Mouse (Mus musculus) brown adipose tissue, adult 24 weeks (tissue): ENCODE results near the gene Fam81a. TPM values are rescaled to one million over a fixed set of nuclear protein-coding genes. Genes with fewer than 3 reads are reported as not detected.

ENCODE experiments used
- H3K27ac ChIP-seq: fragments of 200-500 bp; replicated peaks from 2 replicates; pipeline ENCODE4 v1.5.1; 2012; ENCODE audit warnings: low read depth, mild to moderate bottlenecking, low read length
- H3K4me1 ChIP-seq: fragments of 200-500 bp; 2 replicates; pipeline ENCODE4 v1.6.1; 2012; ENCODE audit warnings: low read length, mixed read lengths; ENCODE audit not compliant: control insufficient read depth, insufficient read depth, insufficient read length
- H3K4me3 ChIP-seq: fragments of 200-500 bp; 2 replicates; pipeline ENCODE4 v1.5.1; 2012; ENCODE audit warnings: low read depth, mild to moderate bottlenecking, low read length, moderate library complexity; ENCODE audit not compliant: insufficient read depth
- polyA plus RNA-seq: library from polyadenylated mRNA; stranded (reverse); fragments of >200 nt; gene quantifications from 2 replicates; pipeline ENCODE4 v1.2.4, GENCODE M21; 2012; ENCODE audit not compliant: missing spikeins, insufficient read depth, insufficient read length

The Fam81a gene
- not detected in 2 replicates for polyA plus RNA-seq

DNA sequence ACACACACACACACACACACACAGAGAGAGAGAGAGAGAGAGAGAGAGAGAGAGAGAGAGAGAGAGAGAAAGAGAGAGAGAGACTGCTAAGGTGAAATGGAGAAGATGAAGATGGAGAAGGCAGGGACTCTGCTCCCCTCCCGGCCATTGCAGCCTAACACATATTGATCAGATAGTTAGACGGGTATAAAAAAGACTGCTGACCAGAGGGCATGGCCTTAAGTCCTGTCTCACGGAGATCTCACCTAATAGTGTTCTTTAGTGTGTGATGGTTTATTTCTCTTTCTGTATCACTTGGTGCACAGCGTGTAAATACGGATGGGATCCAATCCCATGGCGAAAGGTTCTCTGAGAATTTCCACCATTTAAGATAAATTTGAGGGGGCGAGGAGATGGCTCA, at the start of gene Fam81a:
Fam81a (minus strand) TSS at position 101 of the 400 bp plus-strand sequence.
- H3K4me3 ChIP-seq = peak within 1 kb of the TSS; percentile 44
- H3K4me1 ChIP-seq = no peaks in the 10 kb centered on the region
- no peak within 1 kb of the TSS for H3K27ac ChIP-seq

DNA sequence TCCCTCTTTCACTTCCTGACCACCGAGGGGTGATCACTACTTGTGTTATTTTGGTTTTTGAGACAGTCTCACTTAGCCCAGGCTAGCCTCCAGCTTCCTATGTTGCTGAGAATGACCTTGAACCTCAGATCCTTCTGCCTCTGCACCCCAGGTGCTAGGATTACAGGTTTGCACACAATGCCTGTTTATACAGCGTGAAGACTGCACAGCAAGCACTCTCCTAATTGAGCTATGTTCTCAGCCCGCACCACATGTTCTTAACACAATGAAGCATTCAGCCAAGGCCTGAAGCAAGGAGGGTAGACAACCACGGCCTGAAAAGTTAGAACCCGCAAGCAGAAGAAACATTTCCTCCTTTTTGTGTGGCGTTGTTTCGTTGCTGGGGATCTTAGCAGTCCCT, 40.3 kb upstream of the Fam81a start:
- Histone ChIP-seq H3K4me1 (no peaks in the 10 kb centered on the region), H3K27ac (no peak overlapping the region), H3K4me3 (no peak overlapping the region)

GRCm38 (mm10) chr9:70181719-70182118, 39.4 kb upstream of the Fam81a start:
- Histone ChIP-seq H3K4me3 (no peak overlapping the region), H3K4me1 (no peaks in the 10 kb centered on the region), H3K27ac (no peak overlapping the region)

DNA sequence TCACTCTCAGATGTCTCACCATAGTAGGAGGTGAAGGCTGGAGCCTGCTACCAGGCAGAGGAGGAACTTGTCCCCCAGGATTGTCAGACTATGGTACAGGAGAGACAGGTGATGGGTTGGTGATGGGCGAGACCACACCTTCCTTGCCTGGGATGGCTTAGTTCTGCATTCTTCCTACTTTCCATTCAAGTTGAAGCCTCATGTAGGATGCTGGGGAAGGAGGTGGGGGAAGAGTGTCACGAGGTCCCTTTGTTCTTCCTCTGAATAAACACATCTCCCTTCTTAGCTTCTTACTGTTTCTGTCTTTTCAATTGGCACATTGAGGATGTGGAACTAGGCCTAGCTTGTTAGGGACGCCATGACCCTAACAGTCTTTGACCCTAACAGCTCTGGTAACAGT, 33.9 kb upstream of the Fam81a start:
- H3K4me3 ChIP-seq = no peak overlapping the region
- no peaks in the 10 kb centered on the region for H3K4me1 ChIP-seq

GRCm38 (mm10) chr9:70174896-70175295, 32.5 kb upstream of the Fam81a start:
- Histone ChIP-seq H3K4me1 (no peaks in the 10 kb centered on the region), H3K4me3 (no peak overlapping the region)

More for the DNA sequence above, 33.9 kb upstream of the Fam81a start:
- no peak overlapping the region for H3K27ac ChIP-seq

GRCm38 (mm10) chr9:70174291-70174848, 32.0 kb upstream of the Fam81a start:
- H3K4me3 ChIP-seq = no peak overlapping the region
- H3K4me1 ChIP-seq = no peaks in the 10 kb centered on the region
- no peak overlapping the region for H3K27ac ChIP-seq

More at GRCm38 (mm10) chr9:70174896-70175295, 32.5 kb upstream of the Fam81a start:
- no peak overlapping the region for H3K27ac ChIP-seq

GRCm38 (mm10) chr9:70168973-70169372, 26.6 kb upstream of the Fam81a start:
- H3K27ac ChIP-seq = no peak overlapping the region
- no peak overlapping the region for H3K4me3 ChIP-seq
- no peaks in the 10 kb centered on the region for H3K4me1 ChIP-seq

GRCm38 (mm10) chr9:70160071-70160470, 17.7 kb upstream of the Fam81a start:
- H3K4me3 ChIP-seq = no peak overlapping the region
- H3K27ac ChIP-seq = no peak overlapping the region

DNA sequence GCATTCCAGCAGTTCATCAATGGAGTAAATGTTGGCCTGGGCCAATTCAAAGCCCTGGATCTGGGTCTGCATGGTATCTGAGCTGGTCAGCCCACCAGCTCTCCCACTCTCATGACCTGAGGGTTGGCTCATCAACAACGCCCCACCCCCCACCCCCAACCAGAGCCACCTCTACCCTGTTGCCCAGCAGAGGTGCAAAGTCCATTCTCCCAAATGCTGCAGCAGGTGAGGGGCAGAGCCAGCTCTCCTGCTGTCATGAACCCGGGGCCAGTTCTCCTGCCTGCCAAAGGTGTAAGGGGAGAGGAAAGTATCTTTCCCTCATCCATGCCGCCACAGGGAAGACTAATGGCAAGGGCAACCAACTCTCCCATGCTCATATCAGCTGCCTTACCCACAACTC, 5.3 kb upstream of the Fam81a start:
- no peak overlapping the region for H3K4me3 ChIP-seq
- H3K4me1 ChIP-seq = no peaks in the 10 kb centered on the region
- H3K27ac ChIP-seq = no peak overlapping the region

More at GRCm38 (mm10) chr9:70160071-70160470, 17.7 kb upstream of the Fam81a start:
- H3K4me1 ChIP-seq = no peaks in the 10 kb centered on the region

GRCm38 (mm10) chr9:70145426-70145825, 3.1 kb upstream of the Fam81a start:
- Histone ChIP-seq H3K4me1 (no peaks in the 10 kb centered on the region), H3K4me3 (no peak overlapping the region), H3K27ac (no peak overlapping the region)

DNA sequence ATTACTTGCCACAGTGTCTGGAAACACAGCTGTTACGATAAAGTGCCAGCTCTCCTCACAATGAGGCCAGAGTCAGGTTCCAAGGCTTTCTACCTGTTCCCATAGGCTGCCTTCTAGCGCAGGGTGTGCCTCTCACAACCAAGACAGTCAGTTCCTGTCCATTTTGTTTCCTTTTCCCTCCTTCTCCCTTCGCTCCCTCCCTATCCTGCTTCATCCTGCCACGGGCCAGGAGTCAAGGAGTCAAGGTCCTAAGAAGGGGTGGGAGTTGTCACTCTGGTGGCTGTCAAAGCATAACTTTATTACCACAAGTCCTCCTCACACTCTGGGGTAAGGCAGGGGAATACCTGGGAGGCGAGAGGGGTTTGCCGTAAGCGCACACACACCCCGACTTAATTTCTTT, 966 bp upstream of the Fam81a start:
- H3K27ac ChIP-seq = no peak overlapping the region
- H3K4me1 ChIP-seq = no peaks in the 10 kb centered on the region
- no peak overlapping the region for H3K4me3 ChIP-seq

DNA sequence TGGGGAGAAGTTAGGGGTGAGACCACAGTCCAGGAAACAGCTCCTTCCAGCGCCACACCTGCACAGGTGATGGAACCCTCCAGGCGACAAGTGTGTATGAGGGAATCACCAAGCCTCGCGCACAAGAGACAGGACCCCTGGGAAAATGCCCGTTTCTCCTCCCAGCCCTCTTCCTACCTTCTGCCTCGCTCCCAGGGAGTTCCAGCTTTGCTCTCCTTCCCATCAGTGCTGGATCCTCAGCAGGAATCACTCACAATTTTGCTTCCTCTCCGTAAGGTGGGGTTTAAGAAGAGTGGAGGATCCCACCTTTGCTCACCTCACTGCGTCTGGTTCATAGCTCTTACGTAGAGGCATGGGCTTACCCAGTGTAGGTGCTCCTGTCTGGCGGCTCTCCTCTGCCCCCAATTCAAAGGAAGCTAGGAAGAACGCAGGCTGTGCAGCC, 454 bp downstream of the Fam81a start:
- H3K4me3 ChIP-seq = peak overlapping the region; percentile 44
- no peak overlapping the region for H3K27ac ChIP-seq
- H3K4me1 ChIP-seq = no peaks in the 10 kb centered on the region

DNA sequence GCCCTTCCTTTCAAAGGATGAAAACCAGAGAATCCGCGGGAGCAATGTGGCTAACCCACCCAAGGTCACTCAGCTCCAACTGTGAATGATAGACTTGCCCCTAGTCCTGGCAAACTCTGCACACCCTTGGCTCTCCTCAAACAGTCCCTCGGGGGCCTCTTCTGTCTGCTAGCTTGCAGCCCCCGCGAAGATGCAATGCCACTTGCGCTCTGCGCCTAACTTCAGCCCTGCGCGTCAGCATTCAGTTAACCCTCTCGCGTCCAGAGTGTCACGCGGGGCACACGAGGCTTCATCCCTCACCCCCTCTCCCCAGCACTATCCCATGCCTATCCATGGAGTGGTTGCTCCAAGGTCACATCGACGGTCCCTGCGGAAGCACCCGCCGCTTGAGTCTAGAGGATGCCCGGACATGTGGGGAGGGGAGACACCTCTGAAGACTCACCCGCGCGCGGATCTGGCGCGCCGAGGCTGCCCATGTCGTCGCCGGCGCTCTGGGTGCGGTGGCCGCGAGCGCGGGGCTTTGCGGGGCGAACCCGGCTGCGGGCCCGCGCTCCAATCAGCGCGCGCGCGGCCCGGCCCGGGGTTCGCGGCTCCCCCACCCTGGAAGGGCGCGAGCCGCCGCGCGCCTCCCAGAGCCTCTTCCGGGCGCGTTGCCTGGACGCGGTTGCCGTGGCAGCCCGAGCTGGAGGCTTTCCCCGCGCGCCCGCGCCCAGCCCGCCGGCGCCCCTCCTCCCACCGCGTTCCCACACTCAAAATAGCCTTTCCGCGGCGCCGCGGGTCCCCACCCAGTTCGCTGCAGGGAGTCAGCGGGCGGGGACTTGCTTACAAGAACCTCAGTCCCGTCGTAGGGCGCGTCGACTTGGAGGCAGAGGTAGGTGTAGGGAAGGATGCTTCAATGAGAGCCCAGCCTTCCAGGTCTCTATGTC, 1.2 kb downstream of the Fam81a start:
- Histone ChIP-seq H3K4me3 (peak overlapping the region; percentile 44), H3K4me1 (no peaks in the 10 kb centered on the region), H3K27ac (no peak overlapping the region)

GRCm38 (mm10) chr9:70140340-70140739, 2.0 kb downstream of the Fam81a start:
- Histone ChIP-seq H3K4me3 (no peak overlapping the region), H3K27ac (no peak overlapping the region), H3K4me1 (no peaks in the 10 kb centered on the region)

DNA sequence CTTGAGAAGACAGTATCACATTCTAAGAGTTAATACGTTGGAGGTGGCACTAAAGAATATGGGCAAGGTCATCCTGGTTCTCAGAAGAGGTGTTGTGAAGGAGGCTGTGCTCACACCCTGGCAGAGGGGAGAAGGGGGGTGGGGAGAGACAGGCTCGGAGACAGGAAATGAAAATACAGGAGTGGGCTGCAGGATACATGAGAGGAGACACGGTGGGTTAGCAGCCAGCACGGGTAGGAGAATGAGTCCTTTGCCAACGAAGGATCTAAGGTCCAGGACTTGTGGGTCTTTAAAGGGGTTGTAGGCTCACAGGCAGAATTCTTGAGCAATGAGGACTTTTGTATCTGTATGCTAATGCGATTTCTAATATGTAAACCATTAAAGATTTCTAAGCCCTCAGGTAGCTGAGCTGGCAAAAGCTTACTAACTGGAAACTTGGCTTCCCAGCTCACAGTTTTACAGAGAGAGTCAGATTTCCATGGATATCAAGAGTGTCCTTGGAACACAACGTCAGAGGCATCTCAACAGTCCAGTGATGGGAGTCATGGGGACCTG, 3.0 kb downstream of the Fam81a start:
- no peaks in the 10 kb centered on the region for H3K4me1 ChIP-seq
- no peak overlapping the region for H3K4me3 ChIP-seq
- no peak overlapping the region for H3K27ac ChIP-seq
